Mouse (Mus musculus): ENCODE data around the gene Ptgfrn.
A peak's percentile ranks its signal among the peaks of the same experiment; 100 is the strongest.

The Ptgfrn gene

GRCm38 (mm10) chr3:101110043-101110837, at the start of gene Ptgfrn:
TSS of gene Ptgfrn (minus strand) at chr3:101110278.
- DNase-seq (ENCODE audit: low spot score in 2 of 2): peak in 1 of 2 experiments; percentile 42

GRCm38 (mm10) chr3:101159701-101160100, 49.6 kb upstream of the Ptgfrn start:
- no peak for DNase-seq (ENCODE audit: low spot score in 2 of 2)

GRCm38 (mm10) chr3:101154067-101154466, 44.0 kb upstream of the Ptgfrn start:
- DNase-seq (ENCODE audit: low spot score in 2 of 2): no peak

DNA sequence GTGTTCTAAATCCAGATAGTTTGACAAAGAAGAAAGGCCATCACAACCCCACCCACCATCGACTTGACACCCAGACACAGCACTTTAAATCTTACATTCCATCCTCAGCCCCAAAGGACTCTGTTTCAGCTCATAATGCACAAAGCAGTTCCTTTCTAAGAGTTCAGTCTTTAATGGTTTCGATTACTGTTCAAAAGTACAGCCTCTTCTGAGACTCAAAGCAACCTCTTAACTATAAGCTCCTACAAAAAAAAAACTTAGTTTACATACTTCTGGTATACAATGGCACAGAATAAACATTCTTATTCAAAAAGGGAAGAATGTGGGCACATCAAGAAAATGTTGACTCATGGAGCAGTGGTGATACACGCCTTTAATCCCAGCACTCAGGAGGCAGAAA, 43.3 kb upstream of the Ptgfrn start:
- DNase-seq (ENCODE audit: low spot score in 2 of 2): no peak

GRCm38 (mm10) chr3:101146126-101146772, 36.2 kb upstream of the Ptgfrn start:
- DNase-seq (ENCODE audit: low spot score in 2 of 2): no peak

DNA sequence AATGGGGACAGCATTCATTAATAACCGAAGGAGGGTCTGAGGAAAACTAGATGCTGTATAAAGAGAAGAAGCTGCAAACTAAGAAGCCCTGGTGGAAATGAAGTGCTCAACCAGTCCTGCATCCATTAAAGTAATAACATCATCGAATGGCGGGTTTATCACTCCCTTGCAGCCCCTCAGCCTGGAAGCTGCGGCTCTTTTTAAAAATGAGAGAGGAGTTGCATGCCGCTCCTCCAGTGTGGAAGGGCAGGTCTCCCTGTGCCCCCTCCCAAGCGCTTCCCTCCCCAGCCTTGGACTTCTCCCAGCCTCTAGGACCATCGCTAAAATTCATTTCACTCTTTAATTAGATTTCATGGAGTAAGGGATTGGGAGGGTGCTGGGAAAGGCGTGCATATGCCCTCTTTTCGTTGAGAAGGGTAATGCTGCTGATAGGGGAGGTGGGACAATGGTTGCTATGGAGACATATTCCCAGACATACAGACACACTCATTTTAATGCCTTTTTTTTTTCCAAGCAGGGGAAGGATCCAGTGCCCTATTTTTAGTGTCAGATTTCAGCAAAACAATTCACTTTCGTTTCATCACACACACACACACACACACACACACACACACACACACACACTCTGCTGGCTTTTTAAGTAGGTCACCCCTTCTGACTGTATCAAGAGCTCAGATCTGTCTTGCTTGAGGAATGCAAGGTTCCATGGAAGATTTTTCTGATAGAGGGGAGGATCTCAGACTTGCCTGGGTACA, 35.4 kb upstream of the Ptgfrn start:
- DNase-seq (ENCODE audit: low spot score in 2 of 2): peak; percentile 14 to 31

DNA sequence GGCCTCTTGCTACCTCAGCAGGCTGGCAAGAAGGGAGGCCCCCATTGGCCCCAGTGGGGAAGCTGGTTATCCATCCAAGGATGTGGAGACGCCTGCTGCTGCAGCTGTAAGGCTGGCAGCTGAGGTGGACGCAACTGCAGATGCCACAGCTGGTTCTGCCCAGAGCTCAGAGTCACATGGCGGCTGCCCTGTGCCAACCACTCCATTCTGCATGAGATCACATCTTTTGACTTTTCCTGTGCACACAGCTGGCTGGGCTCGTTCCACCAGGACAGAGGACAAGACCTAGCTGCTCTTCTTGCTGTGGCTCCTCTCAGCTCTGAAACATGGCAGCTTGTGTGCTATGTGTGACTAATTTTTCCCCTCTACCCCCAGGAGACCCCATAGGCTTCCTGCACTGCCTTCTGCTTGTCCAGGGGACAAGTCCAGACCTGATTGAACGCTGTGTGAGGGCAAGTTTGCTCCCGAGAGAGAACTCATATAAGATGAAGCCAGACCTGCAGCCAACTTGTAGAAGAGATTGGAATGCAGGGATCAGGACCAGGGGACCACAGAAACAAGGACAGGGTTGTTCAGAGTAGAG, 34.4 kb upstream of the Ptgfrn start:
- peak in 1 of 2 experiments; percentile 6 for DNase-seq (ENCODE audit: low spot score in 2 of 2)

GRCm38 (mm10) chr3:101143465-101143864, 33.4 kb upstream of the Ptgfrn start:
- no peak for DNase-seq (ENCODE audit: low spot score in 2 of 2)

DNA sequence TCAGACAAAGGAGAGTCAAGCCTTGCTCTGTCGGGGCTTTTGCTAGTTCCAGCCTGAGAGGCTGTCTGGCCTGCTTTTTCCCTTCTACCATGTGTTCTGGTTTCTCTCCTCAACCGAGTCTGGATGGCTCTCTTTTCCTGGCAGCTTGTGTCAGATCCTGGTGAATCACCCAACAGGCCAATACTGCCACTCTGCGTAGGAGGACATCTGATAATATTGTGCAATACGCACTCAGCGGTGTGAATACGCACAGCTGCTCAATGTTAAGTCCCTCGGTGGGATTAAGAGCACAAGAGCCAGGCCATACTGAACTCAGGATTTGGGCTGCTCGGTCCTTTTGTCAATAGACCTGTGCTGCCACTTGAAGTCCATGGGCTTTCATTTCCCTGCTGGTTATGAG, 31.8 kb upstream of the Ptgfrn start:
- DNase-seq (ENCODE audit: low spot score in 2 of 2): no peak

GRCm38 (mm10) chr3:101139958-101140357, 29.9 kb upstream of the Ptgfrn start:
- DNase-seq (ENCODE audit: low spot score in 2 of 2): no peak

GRCm38 (mm10) chr3:101136483-101136882, 26.4 kb upstream of the Ptgfrn start:
- no peak for DNase-seq (ENCODE audit: low spot score in 2 of 2)

DNA sequence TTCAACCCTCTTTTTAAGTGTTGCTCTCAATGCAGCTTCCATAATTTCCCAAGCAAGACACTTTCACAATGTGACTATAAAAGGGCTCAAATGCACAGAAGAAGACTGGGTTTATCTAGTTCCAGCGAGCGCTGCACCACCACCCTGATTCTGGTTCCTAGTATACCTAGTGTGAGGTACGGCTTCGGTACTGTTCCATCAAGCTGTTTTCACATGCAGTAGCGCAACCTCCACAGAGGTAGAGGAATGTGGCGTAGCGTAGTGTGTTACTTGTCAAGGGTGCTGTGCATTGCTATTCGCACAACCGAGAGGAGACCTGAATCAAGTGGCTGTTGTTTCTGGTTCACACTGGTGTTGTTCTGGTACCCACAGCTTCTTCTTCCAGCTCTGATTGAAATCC, 24.8 kb upstream of the Ptgfrn start:
- DNase-seq (ENCODE audit: low spot score in 2 of 2): no peak

DNA sequence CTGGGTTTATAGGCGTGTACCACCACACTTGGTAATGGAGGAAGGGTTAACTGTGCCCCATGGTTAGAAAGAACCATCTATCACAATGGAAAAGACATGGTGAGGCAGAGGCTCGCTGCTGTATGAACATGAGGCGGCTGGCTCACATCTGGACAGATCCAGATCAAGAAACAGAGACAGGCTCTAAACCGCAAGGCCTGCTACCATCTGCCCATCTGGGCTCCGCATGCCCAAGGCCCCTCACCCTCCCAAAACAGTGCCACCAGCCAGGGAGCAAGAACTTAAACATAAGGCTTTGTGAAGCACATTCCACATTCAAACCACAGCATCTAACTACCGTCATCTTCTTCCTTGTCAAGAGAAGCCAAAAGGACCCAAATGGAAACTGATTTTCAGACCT, 22.9 kb upstream of the Ptgfrn start:
- no peak for DNase-seq (ENCODE audit: low spot score in 2 of 2)

DNA sequence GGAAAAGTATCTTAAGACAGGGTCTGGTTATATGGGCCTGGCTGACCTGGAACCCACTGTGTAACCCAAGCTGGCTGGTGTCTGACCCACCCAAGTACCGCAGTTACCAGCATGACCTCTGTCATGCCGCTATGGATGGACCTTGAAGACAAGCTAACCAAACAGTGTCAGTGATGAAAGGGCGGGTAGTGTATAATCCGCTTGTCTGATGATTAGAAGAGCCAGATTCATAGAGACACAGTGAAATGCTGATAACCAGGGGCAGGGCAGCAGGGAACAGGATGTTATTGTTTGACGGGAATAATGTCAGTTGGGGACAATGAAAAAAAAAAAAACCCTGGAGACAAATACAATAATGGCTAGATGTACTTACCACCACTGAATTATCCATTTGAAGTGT, 21.7 kb upstream of the Ptgfrn start:
- no peak for DNase-seq (ENCODE audit: low spot score in 2 of 2)

GRCm38 (mm10) chr3:101130526-101130925, 20.4 kb upstream of the Ptgfrn start:
- DNase-seq (ENCODE audit: low spot score in 2 of 2): peak; percentile 12 to 39

DNA sequence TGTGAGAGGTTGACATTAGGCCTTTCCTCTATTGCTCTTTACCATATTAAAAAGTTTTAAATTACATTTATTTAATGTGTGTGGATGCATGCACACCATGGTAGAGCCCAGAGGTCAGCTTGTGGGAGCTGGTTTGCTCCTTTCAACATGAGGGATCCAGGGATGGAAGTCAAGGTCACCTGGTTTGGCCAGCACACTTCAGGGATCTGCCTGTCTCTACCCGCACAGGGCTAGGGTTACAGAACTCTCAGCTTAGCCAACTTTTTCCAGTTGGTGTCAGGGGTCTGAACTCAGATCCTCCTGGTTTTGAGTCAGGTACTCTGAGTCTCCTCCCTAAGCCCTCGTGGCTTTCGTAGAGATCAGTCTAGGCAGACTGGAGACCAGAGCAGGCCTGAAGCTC, 19.5 kb upstream of the Ptgfrn start:
- no peak for DNase-seq (ENCODE audit: low spot score in 2 of 2)

GRCm38 (mm10) chr3:101129090-101129489, 19.0 kb upstream of the Ptgfrn start:
- no peak for DNase-seq (ENCODE audit: low spot score in 2 of 2)

DNA sequence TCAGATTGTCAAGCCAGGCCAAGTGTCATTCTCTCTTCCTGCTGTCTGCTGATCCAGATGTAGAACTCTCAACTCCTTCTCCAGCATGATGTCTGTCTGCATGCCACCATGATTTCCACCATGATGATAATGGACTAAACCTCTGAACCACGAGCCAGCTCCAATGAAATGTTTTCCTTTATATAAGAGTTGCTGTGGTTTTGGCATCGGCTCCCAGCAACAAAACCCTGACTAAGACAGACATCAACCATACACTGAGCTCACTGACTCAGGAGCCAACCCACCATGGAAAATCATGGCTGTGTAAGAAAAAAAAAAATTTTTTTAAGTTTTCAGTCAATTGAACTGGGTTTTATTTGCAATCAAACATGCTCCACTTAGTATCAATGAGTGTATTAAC, 17.7 kb upstream of the Ptgfrn start:
- no peak for DNase-seq (ENCODE audit: low spot score in 2 of 2)

DNA sequence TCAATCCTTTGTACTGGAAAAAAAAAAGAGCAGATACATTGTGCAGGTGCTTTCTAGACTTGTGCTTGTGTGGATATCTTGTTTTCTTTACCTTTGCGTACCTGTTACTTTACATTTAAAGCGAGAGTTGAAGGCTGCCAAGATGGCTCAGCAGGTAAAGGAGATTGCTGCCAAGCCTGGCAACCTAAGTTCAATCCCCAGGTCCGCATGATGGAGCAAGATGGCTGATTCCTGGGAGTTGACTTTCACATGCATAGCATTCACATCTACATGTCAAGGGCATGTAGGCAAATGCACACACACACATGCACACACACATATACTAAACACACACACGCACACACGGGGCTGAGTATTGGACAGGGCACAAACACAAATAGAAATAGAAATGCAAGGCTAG, 14.6 kb upstream of the Ptgfrn start:
- DNase-seq (ENCODE audit: low spot score in 2 of 2): no peak

DNA sequence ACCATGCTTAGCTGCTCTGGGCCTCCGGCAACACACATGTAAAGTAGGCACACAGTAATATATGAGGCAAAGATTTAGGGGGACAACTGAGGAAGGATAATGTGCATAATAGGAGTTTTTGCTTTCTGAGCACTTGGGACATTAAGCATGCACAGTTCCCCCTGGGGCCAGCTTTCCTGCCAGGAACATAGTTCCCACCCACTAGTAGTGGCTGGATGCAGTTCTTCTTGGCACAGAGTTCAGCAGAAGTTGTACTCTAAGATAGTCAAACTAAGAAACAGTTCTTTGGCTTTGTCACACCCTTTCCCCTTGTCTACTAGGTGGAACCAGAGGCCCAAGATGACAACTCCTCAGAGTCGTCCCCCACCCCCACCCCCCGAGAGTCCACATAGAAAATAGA, 12.4 kb upstream of the Ptgfrn start:
- DNase-seq (ENCODE audit: low spot score in 2 of 2): no peak

- DNase-seq (ENCODE audit: low spot score in 2 of 2): no peak
Measured at GRCm38 (mm10) chr3:101117774-101118173, 7.7 kb upstream of the Ptgfrn start.

GRCm38 (mm10) chr3:101117386-101117749, 7.3 kb upstream of the Ptgfrn start:
- no peak for DNase-seq (ENCODE audit: low spot score in 2 of 2)

Measured in thymus, postnatal 10 days (tissue).